Mouse (Mus musculus): ENCODE measurements around the gene Cep95. TPM values are rescaled to one million over a fixed set of nuclear protein-coding genes. Genes with fewer than 3 reads are reported as not detected.
"Not testable (repeated sequence)": the region's sequence is repeated elsewhere in the genome, so short reads cannot be mapped to it uniquely, and the experiment has no call there.

Gene Cep95
- polyA plus RNA-seq, 1 experiment from 2014 or later, result 14.4 TPM

- ATAC-seq (ENCODE audit: low FRiP score, low TSS enrichment) (0 out of 2 replicates have a peak, but pooled peaks have one; percentile 18), DNase-seq (peak; percentile 92)
- Histone ChIP-seq H3K9me3 (ENCODE audit: control insufficient read depth, low read length) (no peaks in the 10 kb centered on the region), H3K9ac (replicated peaks; ENCODE audit: low read length) (peak overlapping the region; percentile 99), H3K4me1 (ENCODE audit: control insufficient read depth, insufficient read depth, low read length) (peaks cover 20% of the 10 kb centered on the region), H3K27me3 (ENCODE audit: control insufficient read depth, insufficient read depth, low read length) (no peaks in the 10 kb centered on the region), H3K36me3 (ENCODE audit: control insufficient read depth, insufficient read depth, low read length) (peaks cover 40% of the 10 kb centered on the region), H3K4me2 (ENCODE audit: low read length) (peak overlapping the region; percentile 80), H3K27ac (replicated peaks; ENCODE audit: low read depth, low read length) (peak overlapping the region; percentile 98), H3K4me3 (replicated peaks; ENCODE audit: low read depth, low read length) (peak overlapping the region; percentile 95)
- under 1% methylated on average over 65 of the region's 65 CpGs for WGBS
Measured at GRCm38 (mm10) chr11:106787131-106788025, 1.7 kb upstream of the Cep95 start.

GRCm38 (mm10) chr11:106788026-106788774 lies 852 bp upstream of the Cep95 start:
- Histone ChIP-seq H3K27me3 (ENCODE audit: control insufficient read depth, insufficient read depth, low read length) (no peaks in the 10 kb centered on the region), H3K9me3 (ENCODE audit: control insufficient read depth, low read length) (no peaks in the 10 kb centered on the region), H3K4me3 (replicated peaks; ENCODE audit: low read depth, low read length) (peak overlapping the region; percentile 95), H3K4me2 (ENCODE audit: low read length) (peak overlapping the region; percentile 80), H3K36me3 (ENCODE audit: control insufficient read depth, insufficient read depth, low read length) (peaks cover 39% of the 10 kb centered on the region), H3K27ac (replicated peaks; ENCODE audit: low read depth, low read length) (peak overlapping the region; percentile 98), H3K4me1 (ENCODE audit: control insufficient read depth, insufficient read depth, low read length) (peaks cover 20% of the 10 kb centered on the region), H3K9ac (replicated peaks; ENCODE audit: low read length) (peak overlapping the region; percentile 99)
- DNase-seq (peak; percentile 100), ATAC-seq (ENCODE audit: low FRiP score, low TSS enrichment) (peak; percentile 82)
- under 1% methylated on average over 77 of the region's 79 CpGs for WGBS

GRCm38 (mm10) chr11:106789649-106790048 lies 597 bp downstream of the Cep95 start:
- Histone ChIP-seq H3K4me2 (ENCODE audit: low read length) (peak overlapping the region; percentile 60), H3K36me3 (ENCODE audit: control insufficient read depth, insufficient read depth, low read length) (peaks cover 38% of the 10 kb centered on the region), H3K9ac (replicated peaks; ENCODE audit: low read length) (peak overlapping the region; percentile 99), H3K4me3 (replicated peaks; ENCODE audit: low read depth, low read length) (peak overlapping the region; percentile 95), H3K4me1 (ENCODE audit: control insufficient read depth, insufficient read depth, low read length) (peaks cover 20% of the 10 kb centered on the region), H3K9me3 (ENCODE audit: control insufficient read depth, low read length) (no peaks in the 10 kb centered on the region), H3K27me3 (ENCODE audit: control insufficient read depth, insufficient read depth, low read length) (no peaks in the 10 kb centered on the region), H3K27ac (replicated peaks; ENCODE audit: low read depth, low read length) (peak overlapping the region; percentile 98)
- WGBS, result under 1% methylated on average over 6 of the region's 6 CpGs
- ATAC-seq (ENCODE audit: low FRiP score, low TSS enrichment), result no peak
- DNase-seq, result peak; percentile 61

GRCm38 (mm10) chr11:106793846-106794245 lies 4.8 kb downstream of the Cep95 start:
- Histone ChIP-seq H3K9me3 (ENCODE audit: control insufficient read depth, low read length) (no peaks in the 10 kb centered on the region), H3K27me3 (ENCODE audit: control insufficient read depth, insufficient read depth, low read length) (no peaks in the 10 kb centered on the region), H3K27ac (replicated peaks; ENCODE audit: low read depth, low read length) (no peak overlapping the region), H3K4me1 (ENCODE audit: control insufficient read depth, insufficient read depth, low read length) (peaks cover 6% of the 10 kb centered on the region), H3K4me2 (ENCODE audit: low read length) (no peak overlapping the region), H3K9ac (replicated peaks; ENCODE audit: low read length) (no peak overlapping the region), H3K36me3 (ENCODE audit: control insufficient read depth, insufficient read depth, low read length) (peaks cover 56% of the 10 kb centered on the region), H3K4me3 (replicated peaks; ENCODE audit: low read depth, low read length) (no peak overlapping the region)
- 74% methylated on average over 4 of the region's 4 CpGs for WGBS
- DNase-seq, result no peak
- no peak for ATAC-seq (ENCODE audit: low FRiP score, low TSS enrichment)

- no peak for ATAC-seq (ENCODE audit: low FRiP score, low TSS enrichment)
- WGBS, result 83% methylated on average over 9 of the region's 9 CpGs
- peaks cover 73% of the 10 kb centered on the region for H3K36me3 ChIP-seq (ENCODE audit: control insufficient read depth, insufficient read depth, low read length)
Measured at GRCm38 (mm10) chr11:106795679-106796078, 6.6 kb downstream of the Cep95 start.

GRCm38 (mm10) chr11:106802069-106802627 lies 13.1 kb downstream of the Cep95 start:
- WGBS, result 83% methylated on average over 10 of the region's 10 CpGs
- no peak overlapping the region for H3K4me3 ChIP-seq (replicated peaks; ENCODE audit: low read depth, low read length)
- no peak for DNase-seq
- H3K4me2 ChIP-seq (ENCODE audit: low read length), result no peak overlapping the region
- H3K36me3 ChIP-seq (ENCODE audit: control insufficient read depth, insufficient read depth, low read length), result peaks cover 83% of the 10 kb centered on the region
- no peak overlapping the region for H3K9ac ChIP-seq (replicated peaks; ENCODE audit: low read length)
- no peaks in the 10 kb centered on the region for H3K4me1 ChIP-seq (ENCODE audit: control insufficient read depth, insufficient read depth, low read length)
- no peak for ATAC-seq (ENCODE audit: low FRiP score, low TSS enrichment)
- H3K9me3 ChIP-seq (ENCODE audit: control insufficient read depth, low read length), result no peaks in the 10 kb centered on the region
- no peak overlapping the region for H3K27ac ChIP-seq (replicated peaks; ENCODE audit: low read depth, low read length)
- no peaks in the 10 kb centered on the region for H3K27me3 ChIP-seq (ENCODE audit: control insufficient read depth, insufficient read depth, low read length)

More at GRCm38 (mm10) chr11:106795679-106796078, 6.6 kb downstream of the Cep95 start:
- no peak overlapping the region for H3K4me2 ChIP-seq (ENCODE audit: low read length)
- H3K27me3 ChIP-seq (ENCODE audit: control insufficient read depth, insufficient read depth, low read length), result no peaks in the 10 kb centered on the region
- H3K27ac ChIP-seq (replicated peaks; ENCODE audit: low read depth, low read length), result no peak overlapping the region
- no peak overlapping the region for H3K4me3 ChIP-seq (replicated peaks; ENCODE audit: low read depth, low read length)
- H3K9ac ChIP-seq (replicated peaks; ENCODE audit: low read length), result no peak overlapping the region
- no peak for DNase-seq
- H3K9me3 ChIP-seq (ENCODE audit: control insufficient read depth, low read length), result no peaks in the 10 kb centered on the region
- no peaks in the 10 kb centered on the region; the same call in 1 of the 2 replicates for H3K4me1 ChIP-seq (ENCODE audit: control insufficient read depth, insufficient read depth, low read length)

GRCm38 (mm10) chr11:106807442-106807841 lies 18.4 kb downstream of the Cep95 start:
- 100% methylated on average over 1 of the region's 1 CpGs for WGBS
- H3K36me3 ChIP-seq (ENCODE audit: control insufficient read depth, insufficient read depth, low read length), result peaks cover 68% of the 10 kb centered on the region

GRCm38 (mm10) chr11:106812410-106813136 lies 23.5 kb downstream of the Cep95 start:
- H3K27ac ChIP-seq (replicated peaks; ENCODE audit: low read depth, low read length), result no peak overlapping the region
- DNase-seq (no peak), ATAC-seq (ENCODE audit: low FRiP score, low TSS enrichment) (no peak)
- H3K4me1 ChIP-seq (ENCODE audit: control insufficient read depth, insufficient read depth, low read length), result no peaks in the 10 kb centered on the region
- peaks cover 81% of the 10 kb centered on the region for H3K36me3 ChIP-seq (ENCODE audit: control insufficient read depth, insufficient read depth, low read length)
- no peak overlapping the region for H3K4me3 ChIP-seq (replicated peaks; ENCODE audit: low read depth, low read length)
- H3K27me3 ChIP-seq (ENCODE audit: control insufficient read depth, insufficient read depth, low read length), result no peaks in the 10 kb centered on the region
- WGBS, result 92% methylated on average over 7 of the region's 7 CpGs
- H3K4me2 ChIP-seq (ENCODE audit: low read length), result no peak overlapping the region
- no peak overlapping the region for H3K9ac ChIP-seq (replicated peaks; ENCODE audit: low read length)
- no peaks in the 10 kb centered on the region for H3K9me3 ChIP-seq (ENCODE audit: control insufficient read depth, low read length)

More at GRCm38 (mm10) chr11:106807442-106807841, 18.4 kb downstream of the Cep95 start:
- H3K4me3 ChIP-seq (replicated peaks; ENCODE audit: low read depth, low read length); DNase-seq; H3K4me2 ChIP-seq (ENCODE audit: low read length); H3K27ac ChIP-seq (replicated peaks; ENCODE audit: low read depth, low read length); H3K27me3 ChIP-seq (ENCODE audit: control insufficient read depth, insufficient read depth, low read length); H3K4me1 ChIP-seq (ENCODE audit: control insufficient read depth, insufficient read depth, low read length); H3K9ac ChIP-seq (replicated peaks; ENCODE audit: low read length); ATAC-seq (ENCODE audit: low FRiP score, low TSS enrichment); H3K9me3 ChIP-seq (ENCODE audit: control insufficient read depth, low read length): not testable (repeated sequence)

Data from midbrain, embryonic 14.5 days (tissue).